ENCODE assay signal across 7 mouse cellular contexts in genomic region chr6:148211391-148211876, GRCm38 (mm10). TPM values are rescaled to one million over a fixed set of nuclear protein-coding genes. Genes with fewer than 3 reads are reported as not detected.
A peak's percentile ranks its signal among the peaks of the same experiment; 100 is the strongest.
DNase-seq lines count a peak whose midpoint lies in the region; ATAC-seq and TF ChIP-seq lines count a peak whose summit lies in the region.

No protein-coding gene starts in this region.

- TF ChIP-seq POLR2A in bone marrow, adult 2 months (IDR thresholded peaks at IDR 0.05; ENCODE audit: borderline replicate concordance, control insufficient read depth, low read depth, low read length): no peak

- ATAC-seq in lung, embryonic 14.5 days (ENCODE audit: insufficient read depth): peak; percentile 57
- peak; percentile 50 for ATAC-seq in forebrain, embryonic 14.5 days
- ATAC-seq in liver, embryonic 14.5 days (ENCODE audit: insufficient read depth): peak; percentile 70
- ATAC-seq in stomach, embryonic 16.5 days (ENCODE audit: insufficient read depth, low FRiP score): peak; percentile 42

- TF ChIP-seq EP300 in liver, embryonic 14.5 days (IDR thresholded peaks at IDR 0.05; ENCODE audit: low read depth): no peak

- H3K9ac ChIP-seq in lung, embryonic 14.5 days: peak overlapping the region; percentile 97
- peak overlapping the region; percentile 96 for H3K9ac ChIP-seq in forebrain, embryonic 14.5 days (ENCODE audit: low read length)
- peak overlapping the region; percentile 93 for H3K9ac ChIP-seq in liver, embryonic 14.5 days (replicated peaks)
- peak overlapping the region; percentile 98 for H3K9ac ChIP-seq in stomach, embryonic 16.5 days (ENCODE audit: low read length)

- TF ChIP-seq CTCF in lung, embryonic 14.5 days (IDR thresholded peaks at IDR 0.05; ENCODE audit: low read depth): no peak
- TF ChIP-seq CTCF in bone marrow, adult 2 months (IDR thresholded peaks at IDR 0.05; ENCODE audit: control insufficient read depth, insufficient read depth, low read length): no peak
- no peak for TF ChIP-seq CTCF in liver, embryonic 14.5 days (IDR thresholded peaks at IDR 0.05; ENCODE audit: low read depth)

- under 1% methylated on average over 51 of the region's 51 CpGs for WGBS in lung, embryonic 14.5 days
- under 1% methylated on average over 51 of the region's 51 CpGs for WGBS in bone marrow, adult 2 months
- under 1% methylated on average over 51 of the region's 51 CpGs for WGBS in forebrain, embryonic 14.5 days
- WGBS in liver, embryonic 14.5 days (ENCODE audit: insufficient replicate concordance): under 1% methylated on average over 47 of the region's 51 CpGs
- WGBS in stomach, embryonic 16.5 days: 1% methylated on average over 51 of the region's 51 CpGs

- H3K4me1 ChIP-seq in lung, embryonic 14.5 days (ENCODE audit: insufficient read depth): no peaks in the 10 kb centered on the region
- no peaks in the 10 kb centered on the region for H3K4me1 ChIP-seq in bone marrow, adult 2 months (ENCODE audit: control insufficient read depth, insufficient read depth, low read length)
- H3K4me1 ChIP-seq in forebrain, embryonic 14.5 days (ENCODE audit: control insufficient read depth, insufficient read depth, low read length): peaks cover 10% of the 10 kb centered on the region
- H3K4me1 ChIP-seq in liver, embryonic 14.5 days (replicated peaks; ENCODE audit: control insufficient read depth in 2 of 2, insufficient read depth in 2 of 2, low read length in 1 of 2): peaks cover 0 to 3% of the 10 kb centered on the region in 2 experiments; a peak in 3 of 4 replicates
- peaks cover 9% of the 10 kb centered on the region for H3K4me1 ChIP-seq in stomach, embryonic 16.5 days (ENCODE audit: control insufficient read depth, insufficient read depth, low read length)

- H3K9me3 ChIP-seq in lung, embryonic 14.5 days (ENCODE audit: low read depth, low read length): no peaks in the 10 kb centered on the region
- H3K9me3 ChIP-seq in forebrain, embryonic 14.5 days (replicated peaks; ENCODE audit: control insufficient read depth, low read length): no peaks in the 10 kb centered on the region
- H3K9me3 ChIP-seq in liver, embryonic 14.5 days (ENCODE audit: control insufficient read depth, low read length): no peaks in the 10 kb centered on the region
- H3K9me3 ChIP-seq in stomach, embryonic 16.5 days (replicated peaks; ENCODE audit: control insufficient read depth, low read length): no peaks in the 10 kb centered on the region

- H3K27ac ChIP-seq in lung, embryonic 14.5 days (ENCODE audit: low read depth): peak overlapping the region; percentile 81
- peak overlapping the region; percentile 82 for H3K27ac ChIP-seq in bone marrow, adult 2 months (ENCODE audit: control insufficient read depth, insufficient read depth, low read depth, low read length, poor library complexity)
- peak overlapping the region; percentile 81 for H3K27ac ChIP-seq in forebrain, embryonic 14.5 days (ENCODE audit: low read depth, low read length)
- H3K27ac ChIP-seq in liver, embryonic 14.5 days: peak overlapping the region; percentile 74
- peak overlapping the region; percentile 84 for H3K27ac ChIP-seq in stomach, embryonic 16.5 days (ENCODE audit: low read length)

- H3K27me3 ChIP-seq in lung, embryonic 14.5 days (ENCODE audit: insufficient read depth, low read length): no peaks in the 10 kb centered on the region
- H3K27me3 ChIP-seq in forebrain, embryonic 14.5 days (replicated peaks; ENCODE audit: control insufficient read depth, insufficient read depth, low read length): no peaks in the 10 kb centered on the region
- no peaks in the 10 kb centered on the region for H3K27me3 ChIP-seq in liver, embryonic 14.5 days (ENCODE audit: control insufficient read depth, insufficient read depth, low read length)
- no peaks in the 10 kb centered on the region for H3K27me3 ChIP-seq in stomach, embryonic 16.5 days (ENCODE audit: control insufficient read depth, insufficient read depth, low read length)

- H3K4me3 ChIP-seq in lung, embryonic 14.5 days (ENCODE audit: low read depth, low read length): peak overlapping the region; percentile 98
- peak overlapping the region; percentile 83 for H3K4me3 ChIP-seq in bone marrow, adult 2 months (replicated peaks; ENCODE audit: control insufficient read depth, low read depth, low read length)
- peak overlapping the region; percentile 98 for H3K4me3 ChIP-seq in forebrain, embryonic 14.5 days (ENCODE audit: low read depth, low read length)
- H3K4me3 ChIP-seq in liver, embryonic 14.5 days (ENCODE audit: insufficient read depth in 1 of 2, low read depth in 2 of 2, low read length in 2 of 2): peak overlapping the region; percentile 86 to 97
- H3K4me3 ChIP-seq in stomach, embryonic 16.5 days (replicated peaks; ENCODE audit: low read length): peak overlapping the region; percentile 96

- peak overlapping the region; percentile 61 for H3K4me2 ChIP-seq in lung, embryonic 14.5 days
- peak overlapping the region; percentile 76 for H3K4me2 ChIP-seq in forebrain, embryonic 14.5 days (ENCODE audit: low read length)
- peak overlapping the region; percentile 87 for H3K4me2 ChIP-seq in liver, embryonic 14.5 days (ENCODE audit: low read depth)
- H3K4me2 ChIP-seq in stomach, embryonic 16.5 days (ENCODE audit: low read depth, low read length): peak overlapping the region; percentile 72

- 0 out of 2 replicates have a peak, but pooled peaks cover under 1% of the 10 kb centered on the region for H3K36me3 ChIP-seq in lung, embryonic 14.5 days (ENCODE audit: insufficient read depth)
- H3K36me3 ChIP-seq in forebrain, embryonic 14.5 days (ENCODE audit: control insufficient read depth, insufficient read depth, low read length): no peaks in the 10 kb centered on the region
- H3K36me3 ChIP-seq in liver, embryonic 14.5 days (replicated peaks; ENCODE audit: control insufficient read depth, insufficient read depth, low read depth): no peaks in the 10 kb centered on the region
- no peaks in the 10 kb centered on the region for H3K36me3 ChIP-seq in stomach, embryonic 16.5 days (ENCODE audit: control insufficient read depth, insufficient read depth, low read length)

- DNase-seq in lung, embryonic 14.5 days: peak; percentile 23
- DNase-seq in lung, postnatal 10 days: no peak
- DNase-seq in forebrain, embryonic 14.5 days (ENCODE audit: low spot score): peak; percentile 18
- peak in 2 of 3 experiments; percentile 31 to 32 for DNase-seq in liver, embryonic 14.5 days (ENCODE audit: low read depth in 3 of 3, low spot score in 3 of 3)
- DNase-seq in spleen, postnatal 14 days (ENCODE audit: low spot score in 2 of 2): no peak

RNA-seq across cellular contexts. Expression of gene Ergic2, which starts 0.7 kb away (rescaled TPM):
- 207 and 221 TPM in 2 replicates for polyA plus RNA-seq in lung, embryonic 14.5 days (2014; fragmentation: Nextera tagmentation; extraction: Ambion mirVana)
- polyA plus RNA-seq in bone marrow, adult 2 months (2011; ENCODE audit: insufficient read depth, insufficient read length, low replicate concordance, missing spikeins): 34.8 and 59.1 TPM in 2 replicates
- 201 and 206 TPM in 2 replicates for polyA plus RNA-seq in forebrain, embryonic 14.5 days (2014; fragmentation: Nextera tagmentation; extraction: Ambion mirVana)
- polyA plus RNA-seq in liver, embryonic 14.5 days (2012; rRNA removed): 24.8 and 36.1 TPM in 2 replicates
- 96.0 and 104 TPM in 2 replicates for polyA plus RNA-seq in liver, embryonic 14.5 days (2014; fragmentation: Nextera tagmentation; extraction: Ambion mirVana)
- polyA plus RNA-seq in stomach, embryonic 16.5 days (2015; fragmentation: Nextera tagmentation; extraction: Ambion mirVana): 201 and 204 TPM in 2 replicates

Comparison
In these comparisons a context has a peak if more than half of its experiments do, and no peak if none do; other contexts are left out.
1. DNase-seq: peak in lung, embryonic 14.5 days (single experiment), forebrain, embryonic 14.5 days (single experiment) and liver, embryonic 14.5 days (2 of 3); none in lung, postnatal 10 days (single experiment) and spleen, postnatal 14 days (0 of 2).
2. Peak in every context shown above with its lines, with median percentiles within 50 percentile points of each other: ATAC-seq, H3K27ac ChIP-seq, H3K4me2 ChIP-seq, H3K4me3 ChIP-seq and H3K9ac ChIP-seq.